Mouse (Mus musculus): Measurements from ENCODE around the gene Rngtt. TPM values are rescaled to one million over a fixed set of nuclear protein-coding genes. Genes with fewer than 3 reads are reported as not detected.

Gene Rngtt
- polyA plus RNA-seq, 1 experiment from 2014 or later = 22.9 TPM

GRCm38 (mm10) chr4:33514108-33515000, 204.2 kb downstream of the Rngtt start:
- Histone ChIP-seq H3K4me2 (ENCODE audit: low read length) (no peak overlapping the region), H3K27me3 (ENCODE audit: control insufficient read depth, insufficient read depth, low read depth, low read length) (no peaks in the 10 kb centered on the region), H3K4me1 (ENCODE audit: control insufficient read depth, insufficient read depth, low read length) (no peaks in the 10 kb centered on the region), H3K9ac (ENCODE audit: low read depth, low read length) (no peak overlapping the region), H3K36me3 (ENCODE audit: control insufficient read depth, insufficient read depth, low read length) (no peaks in the 10 kb centered on the region), H3K27ac (ENCODE audit: low read length) (no peak overlapping the region), H3K4me3 (ENCODE audit: low read depth, low read length) (no peak overlapping the region), H3K9me3 (replicated peaks; ENCODE audit: control insufficient read depth, low read length, poor library complexity, severe bottlenecking) (no peaks in the 10 kb centered on the region)
- 82% methylated on average over 10 of the region's 10 CpGs for WGBS
- ATAC-seq = peak; percentile 25; the same call in 1 of the 2 replicates

- H3K4me1 ChIP-seq (ENCODE audit: control insufficient read depth, insufficient read depth, low read length) = peaks cover 2% of the 10 kb centered on the region
- H3K27me3 ChIP-seq (ENCODE audit: control insufficient read depth, insufficient read depth, low read depth, low read length) = no peaks in the 10 kb centered on the region
- no peak for ATAC-seq
- H3K4me3 ChIP-seq (ENCODE audit: low read depth, low read length) = no peak overlapping the region
- H3K9me3 ChIP-seq (replicated peaks; ENCODE audit: control insufficient read depth, low read length, poor library complexity, severe bottlenecking) = no peaks in the 10 kb centered on the region
- H3K36me3 ChIP-seq (ENCODE audit: control insufficient read depth, insufficient read depth, low read length) = no peaks in the 10 kb centered on the region
- no peak overlapping the region for H3K4me2 ChIP-seq (ENCODE audit: low read length)
- 88% methylated on average over 7 of the region's 7 CpGs for WGBS
- H3K27ac ChIP-seq (ENCODE audit: low read length) = no peak overlapping the region
- no peak overlapping the region for H3K9ac ChIP-seq (ENCODE audit: low read depth, low read length)
These were observed 210.1 kb downstream of the Rngtt start for GRCm38 (mm10) chr4:33520196-33520595.

- H3K9ac ChIP-seq (ENCODE audit: low read depth, low read length) = no peak overlapping the region
- no peak for ATAC-seq
These were observed 210.8 kb downstream of the Rngtt start for GRCm38 (mm10) chr4:33520938-33521337.

GRCm38 (mm10) chr4:33523774-33524173, 213.7 kb downstream of the Rngtt start:
- WGBS = 100% methylated on average over 3 of the region's 3 CpGs

More at GRCm38 (mm10) chr4:33520938-33521337, 210.8 kb downstream of the Rngtt start:
- H3K36me3 ChIP-seq (ENCODE audit: control insufficient read depth, insufficient read depth, low read length) = no peaks in the 10 kb centered on the region
- H3K4me2 ChIP-seq (ENCODE audit: low read length) = no peak overlapping the region
- H3K27me3 ChIP-seq (ENCODE audit: control insufficient read depth, insufficient read depth, low read depth, low read length) = no peaks in the 10 kb centered on the region
- no peaks in the 10 kb centered on the region for H3K9me3 ChIP-seq (replicated peaks; ENCODE audit: control insufficient read depth, low read length, poor library complexity, severe bottlenecking)
- no peak overlapping the region for H3K4me3 ChIP-seq (ENCODE audit: low read depth, low read length)
- H3K27ac ChIP-seq (ENCODE audit: low read length) = no peak overlapping the region
- peaks cover 2% of the 10 kb centered on the region for H3K4me1 ChIP-seq (ENCODE audit: control insufficient read depth, insufficient read depth, low read length)
- 75% methylated on average over 10 of the region's 10 CpGs for WGBS

GRCm38 (mm10) chr4:33524481-33525141, 214.5 kb downstream of the Rngtt start:
- WGBS = 89% methylated on average over 10 of the region's 10 CpGs
- H3K27ac ChIP-seq (ENCODE audit: low read length) = no peak overlapping the region

More at GRCm38 (mm10) chr4:33523774-33524173, 213.7 kb downstream of the Rngtt start:
- no peak for ATAC-seq
- Histone ChIP-seq H3K27ac (ENCODE audit: low read length) (no peak overlapping the region), H3K9ac (ENCODE audit: low read depth, low read length) (no peak overlapping the region), H3K36me3 (ENCODE audit: control insufficient read depth, insufficient read depth, low read length) (no peaks in the 10 kb centered on the region), H3K9me3 (replicated peaks; ENCODE audit: control insufficient read depth, low read length, poor library complexity, severe bottlenecking) (no peaks in the 10 kb centered on the region), H3K4me3 (ENCODE audit: low read depth, low read length) (no peak overlapping the region), H3K4me1 (ENCODE audit: control insufficient read depth, insufficient read depth, low read length) (peaks cover 13% of the 10 kb centered on the region), H3K27me3 (ENCODE audit: control insufficient read depth, insufficient read depth, low read depth, low read length) (no peaks in the 10 kb centered on the region), H3K4me2 (ENCODE audit: low read length) (no peak overlapping the region)

GRCm38 (mm10) chr4:33525272-33525671, 215.2 kb downstream of the Rngtt start:
- Histone ChIP-seq H3K4me1 (ENCODE audit: control insufficient read depth, insufficient read depth, low read length) (peaks cover 13% of the 10 kb centered on the region), H3K27me3 (ENCODE audit: control insufficient read depth, insufficient read depth, low read depth, low read length) (no peaks in the 10 kb centered on the region), H3K27ac (ENCODE audit: low read length) (no peak overlapping the region), H3K4me3 (ENCODE audit: low read depth, low read length) (no peak overlapping the region), H3K36me3 (ENCODE audit: control insufficient read depth, insufficient read depth, low read length) (no peaks in the 10 kb centered on the region), H3K9me3 (replicated peaks; ENCODE audit: control insufficient read depth, low read length, poor library complexity, severe bottlenecking) (no peaks in the 10 kb centered on the region), H3K4me2 (ENCODE audit: low read length) (no peak overlapping the region), H3K9ac (ENCODE audit: low read depth, low read length) (no peak overlapping the region)
- 98% methylated on average over 4 of the region's 4 CpGs for WGBS
- ATAC-seq = no peak

More at GRCm38 (mm10) chr4:33524481-33525141, 214.5 kb downstream of the Rngtt start:
- peak; percentile 62 for ATAC-seq
- Histone ChIP-seq H3K4me1 (ENCODE audit: control insufficient read depth, insufficient read depth, low read length) (peaks cover 13% of the 10 kb centered on the region), H3K4me3 (ENCODE audit: low read depth, low read length) (no peak overlapping the region), H3K27me3 (ENCODE audit: control insufficient read depth, insufficient read depth, low read depth, low read length) (no peaks in the 10 kb centered on the region), H3K4me2 (ENCODE audit: low read length) (no peak overlapping the region), H3K9ac (ENCODE audit: low read depth, low read length) (no peak overlapping the region), H3K9me3 (replicated peaks; ENCODE audit: control insufficient read depth, low read length, poor library complexity, severe bottlenecking) (no peaks in the 10 kb centered on the region), H3K36me3 (ENCODE audit: control insufficient read depth, insufficient read depth, low read length) (no peaks in the 10 kb centered on the region)

GRCm38 (mm10) chr4:33526092-33526491, 216.0 kb downstream of the Rngtt start:
- H3K27ac ChIP-seq (ENCODE audit: low read length) = no peak overlapping the region; the same call in 1 of the 2 replicates
- no peak for ATAC-seq
- H3K4me1 ChIP-seq (ENCODE audit: control insufficient read depth, insufficient read depth, low read length) = peaks cover 10% of the 10 kb centered on the region
- no peak overlapping the region for H3K9ac ChIP-seq (ENCODE audit: low read depth, low read length)
- H3K4me3 ChIP-seq (ENCODE audit: low read depth, low read length) = no peak overlapping the region
- H3K4me2 ChIP-seq (ENCODE audit: low read length) = no peak overlapping the region
- 17% methylated on average over 7 of the region's 7 CpGs for WGBS
- no peaks in the 10 kb centered on the region for H3K27me3 ChIP-seq (ENCODE audit: control insufficient read depth, insufficient read depth, low read depth, low read length)
- no peaks in the 10 kb centered on the region for H3K9me3 ChIP-seq (replicated peaks; ENCODE audit: control insufficient read depth, low read length, poor library complexity, severe bottlenecking)
- H3K36me3 ChIP-seq (ENCODE audit: control insufficient read depth, insufficient read depth, low read length) = no peaks in the 10 kb centered on the region

GRCm38 (mm10) chr4:33526675-33527074, 216.6 kb downstream of the Rngtt start:
- no peak overlapping the region for H3K4me3 ChIP-seq (ENCODE audit: low read depth, low read length)
- H3K36me3 ChIP-seq (ENCODE audit: control insufficient read depth, insufficient read depth, low read length) = no peaks in the 10 kb centered on the region
- H3K27me3 ChIP-seq (ENCODE audit: control insufficient read depth, insufficient read depth, low read depth, low read length) = no peaks in the 10 kb centered on the region
- 46% methylated on average over 9 of the region's 9 CpGs for WGBS
- peak; percentile 65; the same call in 1 of the 2 replicates for ATAC-seq
- H3K4me1 ChIP-seq (ENCODE audit: control insufficient read depth, insufficient read depth, low read length) = peaks cover 10% of the 10 kb centered on the region
- no peaks in the 10 kb centered on the region for H3K9me3 ChIP-seq (replicated peaks; ENCODE audit: control insufficient read depth, low read length, poor library complexity, severe bottlenecking)
- no peak overlapping the region for H3K9ac ChIP-seq (ENCODE audit: low read depth, low read length)
- peak overlapping the region; percentile 7 for H3K27ac ChIP-seq (ENCODE audit: low read length)
- no peak overlapping the region for H3K4me2 ChIP-seq (ENCODE audit: low read length)

GRCm38 (mm10) chr4:33532596-33532995, 222.5 kb downstream of the Rngtt start:
- no peaks in the 10 kb centered on the region for H3K9me3 ChIP-seq (replicated peaks; ENCODE audit: control insufficient read depth, low read length, poor library complexity, severe bottlenecking)
- no peaks in the 10 kb centered on the region for H3K36me3 ChIP-seq (ENCODE audit: control insufficient read depth, insufficient read depth, low read length)
- H3K9ac ChIP-seq (ENCODE audit: low read depth, low read length) = no peak overlapping the region
- H3K27ac ChIP-seq (ENCODE audit: low read length) = no peak overlapping the region
- H3K4me1 ChIP-seq (ENCODE audit: control insufficient read depth, insufficient read depth, low read length) = no peaks in the 10 kb centered on the region
- 86% methylated on average over 8 of the region's 8 CpGs for WGBS
- no peaks in the 10 kb centered on the region for H3K27me3 ChIP-seq (ENCODE audit: control insufficient read depth, insufficient read depth, low read depth, low read length)
- H3K4me2 ChIP-seq (ENCODE audit: low read length) = no peak overlapping the region
- H3K4me3 ChIP-seq (ENCODE audit: low read depth, low read length) = no peak overlapping the region
- ATAC-seq = no peak
